Mouse (Mus musculus): ENCODE data around the gene Ccdc88c.
A peak's percentile ranks its signal among the peaks of the same experiment; 100 is the strongest.
"Not testable (repeated sequence)": the region's sequence is repeated elsewhere in the genome, so short reads cannot be mapped to it uniquely, and the experiment has no call there.

Gene Ccdc88c

GRCm38 (mm10) chr12:101016412-101016928 is 12.4 kb downstream of the Ccdc88c start:
- no peak for DNase-seq (ENCODE audit: low read depth)

DNA sequence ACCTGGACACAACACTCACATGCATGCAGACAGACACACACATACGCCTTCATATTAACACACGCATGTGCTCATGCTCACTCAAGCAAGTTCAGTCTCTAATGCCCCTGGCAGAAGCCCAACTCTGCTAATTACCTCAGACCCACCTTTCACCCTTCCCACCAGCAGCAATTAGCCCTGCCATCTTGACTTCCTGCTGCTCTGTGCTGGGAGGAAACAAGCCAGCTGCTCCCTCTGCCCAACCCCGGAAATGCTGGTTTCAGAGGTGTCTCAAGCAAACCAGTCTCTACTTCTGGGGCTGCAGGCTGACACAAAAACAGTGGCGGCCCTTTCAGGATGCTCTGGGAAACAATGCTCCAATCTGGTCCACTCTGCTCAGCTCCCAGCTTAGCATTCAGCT is 12.9 kb downstream of the Ccdc88c start:
- DNase-seq (ENCODE audit: low read depth): no peak

GRCm38 (mm10) chr12:101015165-101015560 is 13.7 kb downstream of the Ccdc88c start:
- no peak for DNase-seq (ENCODE audit: low read depth)

DNA sequence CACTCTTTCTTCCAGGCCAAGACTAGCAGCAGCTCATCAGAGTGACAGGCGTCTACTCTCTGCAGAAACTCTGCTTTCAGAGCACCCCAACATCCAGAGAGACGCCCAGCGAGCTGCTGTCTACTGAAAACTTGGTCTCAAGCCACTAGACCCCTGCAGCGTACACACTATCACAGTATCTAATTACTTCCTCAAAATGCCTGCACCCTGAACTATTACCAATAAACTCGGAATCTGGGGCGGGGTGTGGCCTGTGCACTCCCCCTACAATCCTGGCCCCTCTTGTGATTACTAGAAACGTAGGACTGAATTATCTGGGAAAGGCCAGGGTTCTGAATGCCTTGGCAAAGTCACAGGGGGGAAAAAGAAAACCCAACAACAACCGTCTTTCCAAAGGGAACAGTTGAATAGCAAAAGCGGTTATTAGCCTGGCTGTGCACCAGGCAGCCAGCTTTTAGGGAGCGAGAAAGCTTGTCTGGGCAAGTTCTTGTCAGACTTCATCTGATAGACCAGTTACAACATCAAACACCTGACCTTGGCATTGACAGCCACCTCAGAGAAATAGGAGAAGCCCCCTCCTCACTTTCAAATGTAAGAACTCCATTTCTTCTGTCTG is 14.2 kb downstream of the Ccdc88c start:
- DNase-seq (ENCODE audit: low read depth): no peak

GRCm38 (mm10) chr12:101013668-101014067 is 15.2 kb downstream of the Ccdc88c start:
- DNase-seq (ENCODE audit: low read depth): not testable (repeated sequence)

- DNase-seq (ENCODE audit: low read depth): no peak
Measured at GRCm38 (mm10) chr12:101013078-101013665, 15.7 kb downstream of the Ccdc88c start.

GRCm38 (mm10) chr12:101012197-101013077 is 16.4 kb downstream of the Ccdc88c start:
- DNase-seq (ENCODE audit: low read depth): no peak

GRCm38 (mm10) chr12:101011017-101011416 is 17.8 kb downstream of the Ccdc88c start:
- DNase-seq (ENCODE audit: low read depth): no peak

DNA sequence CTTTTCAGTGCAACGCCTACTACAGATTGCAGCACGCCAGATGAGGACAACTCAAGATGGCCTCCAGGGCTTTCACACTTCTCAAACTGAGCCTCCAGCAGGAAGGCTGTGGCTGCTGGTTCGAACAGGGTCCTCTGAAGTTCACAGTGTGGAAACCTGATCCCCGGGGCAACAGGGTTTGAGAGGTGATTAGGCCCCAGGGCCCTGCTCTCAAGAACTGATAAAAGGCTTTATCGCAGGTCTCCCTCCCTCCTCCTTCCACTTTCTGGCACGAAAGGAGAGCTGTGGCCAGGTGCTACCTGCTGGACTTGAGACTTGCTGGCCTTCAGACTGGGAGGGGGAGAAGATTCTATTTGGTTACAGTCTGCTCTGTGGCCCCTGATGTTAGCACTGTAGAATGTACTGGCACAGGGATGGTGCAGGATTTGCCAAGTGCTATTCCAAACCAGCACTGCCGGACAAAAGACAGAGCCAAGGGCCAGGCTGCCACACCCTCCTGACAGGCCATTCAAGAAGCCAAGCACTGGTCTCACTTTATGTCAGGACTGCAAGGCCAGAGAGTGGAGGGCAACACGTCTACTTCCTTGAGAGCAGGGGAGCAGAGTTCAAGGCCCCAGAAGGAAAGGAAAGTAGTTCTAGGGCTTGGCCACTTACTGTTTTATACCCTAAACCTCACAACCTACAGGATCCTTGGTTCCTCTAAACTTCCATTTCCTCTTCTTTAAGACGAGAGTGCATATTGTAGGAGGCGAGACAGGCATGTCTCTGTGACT is 18.5 kb downstream of the Ccdc88c start:
- no peak for DNase-seq (ENCODE audit: low read depth)

DNA sequence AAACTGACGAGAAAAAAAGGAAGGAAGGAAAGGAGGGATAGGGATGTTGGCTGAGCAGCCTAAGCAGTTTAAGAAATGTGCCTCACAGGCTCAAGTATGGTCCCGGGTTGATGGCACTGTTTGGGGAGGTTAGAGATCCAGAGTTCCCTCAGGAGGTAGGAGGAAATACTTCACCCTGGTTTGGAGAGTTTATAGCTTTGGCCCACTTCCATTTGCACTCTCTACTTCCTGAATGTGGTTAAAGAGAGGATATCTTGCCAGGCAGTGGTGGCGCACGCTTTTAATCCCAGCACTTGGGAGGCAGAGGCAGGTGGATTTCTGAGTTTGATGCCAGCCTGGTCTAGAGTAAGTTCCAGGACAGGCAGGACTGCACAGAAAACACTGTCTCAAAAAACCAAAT is 19.6 kb downstream of the Ccdc88c start:
- no peak for DNase-seq (ENCODE audit: low read depth)

- no peak for DNase-seq (ENCODE audit: low read depth)
Measured at GRCm38 (mm10) chr12:101008648-101009047, 20.2 kb downstream of the Ccdc88c start.

DNA sequence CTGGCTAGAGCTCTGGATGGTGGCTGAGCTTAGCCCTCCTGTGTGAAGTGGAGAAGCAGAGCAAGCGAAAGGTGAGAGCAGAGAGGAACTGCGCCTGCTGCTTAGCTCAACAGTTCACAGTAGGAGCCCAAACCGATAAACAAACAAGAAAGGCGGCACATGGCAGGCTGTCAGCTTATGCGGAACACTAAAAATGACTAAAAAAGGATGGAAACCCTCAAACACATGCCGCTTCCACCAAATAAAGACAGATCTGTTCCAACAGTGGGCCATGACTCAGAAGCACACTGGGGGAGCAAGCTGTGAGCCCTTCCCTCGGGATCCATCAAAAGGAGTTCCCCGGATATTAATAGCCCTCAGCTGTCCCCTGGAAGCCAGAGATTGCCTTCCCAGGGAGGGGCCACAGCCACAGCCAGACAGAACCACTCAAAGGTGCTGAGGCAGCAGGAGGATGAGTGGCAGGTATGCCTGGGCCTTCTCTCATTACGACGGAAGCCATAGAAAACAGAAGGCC is 20.8 kb downstream of the Ccdc88c start:
- peak; percentile 55 for DNase-seq (ENCODE audit: low read depth)

DNA sequence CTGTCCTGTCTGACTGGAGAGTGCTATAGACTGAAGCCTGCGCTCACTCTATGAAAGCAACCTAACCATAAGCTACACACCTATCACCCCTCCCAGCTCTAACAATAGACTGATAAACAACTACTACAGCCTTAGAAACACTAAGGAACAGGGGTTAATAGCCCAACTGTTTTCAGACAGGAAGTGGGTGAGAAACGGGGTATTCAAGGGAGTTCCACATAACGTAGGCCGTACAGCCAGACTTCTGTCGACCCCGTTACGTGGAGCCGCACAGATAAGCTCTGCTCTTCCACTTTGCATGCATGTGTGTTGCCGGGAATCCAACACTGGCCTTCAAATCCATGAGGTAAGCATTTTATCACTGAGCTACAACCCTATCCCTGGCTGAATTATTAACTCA is 21.4 kb downstream of the Ccdc88c start:
- DNase-seq (ENCODE audit: low read depth): no peak

- DNase-seq (ENCODE audit: low read depth): no peak
Measured at GRCm38 (mm10) chr12:101005665-101006420, 23.0 kb downstream of the Ccdc88c start.

- DNase-seq (ENCODE audit: low read depth): no peak
Measured at GRCm38 (mm10) chr12:101004982-101005381, 23.9 kb downstream of the Ccdc88c start.

- DNase-seq (ENCODE audit: low read depth): no peak
Measured at GRCm38 (mm10) chr12:101002801-101003513, 25.9 kb downstream of the Ccdc88c start.

- DNase-seq (ENCODE audit: low read depth): no peak
Measured at GRCm38 (mm10) chr12:100999061-100999954, 29.5 kb downstream of the Ccdc88c start.

DNA sequence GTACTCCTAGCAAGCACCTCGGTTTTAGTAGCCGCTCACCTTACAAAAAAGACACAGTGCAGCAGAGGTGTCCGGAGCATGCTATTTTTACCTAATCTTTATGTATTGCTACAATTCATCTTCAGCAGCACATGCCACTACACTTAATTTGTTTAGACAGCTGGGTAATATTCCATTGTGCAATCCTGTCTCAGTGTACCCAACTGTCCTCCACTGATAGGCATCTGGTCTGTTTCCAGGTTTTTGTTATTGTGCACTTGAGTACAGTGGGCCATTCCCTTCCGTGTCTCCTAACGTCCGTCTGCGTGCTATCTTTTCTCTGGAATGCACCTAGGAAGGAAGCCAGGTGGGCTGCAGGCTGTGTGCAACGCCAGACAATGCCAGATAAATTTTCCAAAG is 30.3 kb downstream of the Ccdc88c start:
- no peak for DNase-seq (ENCODE audit: low read depth)

DNA sequence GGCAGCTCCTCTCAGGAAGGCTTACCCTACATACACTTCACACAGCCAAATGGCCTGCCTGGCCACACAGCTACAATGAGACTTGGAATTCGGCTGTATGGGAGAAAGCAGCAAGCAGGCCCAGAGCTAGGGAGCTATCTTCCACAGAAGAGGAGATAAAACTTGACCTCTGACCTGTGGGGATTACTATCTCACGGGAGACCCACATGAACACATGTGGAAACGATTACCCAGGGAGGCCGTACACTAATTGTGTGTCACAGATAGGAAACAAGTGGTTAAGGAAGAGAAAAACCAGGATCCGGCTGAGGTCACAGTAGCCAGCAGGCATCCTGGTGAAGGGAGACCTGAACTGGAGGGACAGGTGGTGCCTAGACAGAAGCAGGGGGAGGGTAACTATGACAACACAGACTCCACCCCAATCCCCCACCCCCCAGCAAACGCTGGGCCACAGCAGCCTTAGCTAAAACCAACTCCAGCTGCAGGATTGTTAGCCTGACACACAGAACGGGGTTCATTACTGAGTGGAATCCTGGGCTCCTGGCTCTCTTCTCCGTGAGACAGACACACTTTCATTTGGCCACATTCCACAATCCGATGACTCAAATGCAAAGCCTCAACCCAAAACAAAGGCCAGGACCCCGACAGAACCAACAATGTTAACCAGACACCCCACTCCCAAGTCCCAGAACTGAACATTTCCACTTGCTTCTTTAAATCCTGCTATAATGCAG is 30.9 kb downstream of the Ccdc88c start:
- DNase-seq (ENCODE audit: low read depth): no peak
